Mouse (Mus musculus): ENCODE data around the gene Smim17. TPM values are rescaled to one million over a fixed set of nuclear protein-coding genes. Genes with fewer than 3 reads are reported as not detected.

The Smim17 gene
- polyA plus RNA-seq, 2 experiments: 0.42 TPM; not detected in 1

GRCm38 (mm10) chr7:6384011-6384410 lies 14.5 kb upstream of the Smim17 start:
- H3K9ac ChIP-seq (replicated peaks): no peak overlapping the region
- no peaks in the 10 kb centered on the region for H3K9me3 ChIP-seq (ENCODE audit: control insufficient read depth, low read length)
- no peak for DNase-seq (ENCODE audit: low read depth in 3 of 3, low spot score in 3 of 3)
- 17% methylated on average over 8 of the region's 8 CpGs for WGBS (ENCODE audit: insufficient replicate concordance)
- no peaks in the 10 kb centered on the region for H3K27me3 ChIP-seq (ENCODE audit: control insufficient read depth, insufficient read depth, low read length)
- no peaks in the 10 kb centered on the region for H3K36me3 ChIP-seq (replicated peaks; ENCODE audit: control insufficient read depth, insufficient read depth, low read depth)
- peaks cover 13 to 15% of the 10 kb centered on the region in 2 experiments for H3K4me1 ChIP-seq (replicated peaks; ENCODE audit: control insufficient read depth in 2 of 2, insufficient read depth in 2 of 2, low read length in 1 of 2)
- no peak for TF ChIP-seq CTCF (IDR thresholded peaks at IDR 0.05; ENCODE audit: low read depth)
- TF ChIP-seq EP300 (IDR thresholded peaks at IDR 0.05; ENCODE audit: low read depth): no peak
- H3K4me3 ChIP-seq (ENCODE audit: insufficient read depth in 1 of 2, low read depth in 2 of 2, low read length in 2 of 2): peak overlapping the region in 1 of 2 experiments; percentile 64; a peak in 1 of 4 replicates
- no peak for ATAC-seq (ENCODE audit: insufficient read depth)
- no peak overlapping the region for H3K27ac ChIP-seq
- peak overlapping the region; percentile 83; the same call in 1 of the 2 replicates for H3K4me2 ChIP-seq (ENCODE audit: low read depth)

- Histone ChIP-seq H3K27me3 (ENCODE audit: control insufficient read depth, insufficient read depth, low read length) (no peaks in the 10 kb centered on the region), H3K9me3 (ENCODE audit: control insufficient read depth, low read length) (no peaks in the 10 kb centered on the region), H3K36me3 (replicated peaks; ENCODE audit: control insufficient read depth, insufficient read depth, low read depth) (no peaks in the 10 kb centered on the region), H3K4me1 (replicated peaks; ENCODE audit: control insufficient read depth in 2 of 2, insufficient read depth in 2 of 2, low read length in 1 of 2) (peaks cover 13 to 14% of the 10 kb centered on the region in 2 experiments), H3K4me2 (ENCODE audit: low read depth) (no peak overlapping the region), H3K27ac (no peak overlapping the region), H3K9ac (replicated peaks) (no peak overlapping the region), H3K4me3 (ENCODE audit: insufficient read depth in 1 of 2, low read depth in 2 of 2, low read length in 2 of 2) (no peak overlapping the region)
- ATAC-seq (ENCODE audit: insufficient read depth) (no peak), DNase-seq (ENCODE audit: low read depth in 3 of 3, low spot score in 3 of 3) (no peak)
- no peak for TF ChIP-seq CTCF (IDR thresholded peaks at IDR 0.05; ENCODE audit: low read depth)
- TF ChIP-seq EP300 (IDR thresholded peaks at IDR 0.05; ENCODE audit: low read depth): no peak
- 82% methylated on average over 8 of the region's 8 CpGs for WGBS (ENCODE audit: insufficient replicate concordance)
Observed at GRCm38 (mm10) chr7:6386995-6387394, 11.5 kb upstream of the Smim17 start.

- no peaks in the 10 kb centered on the region for H3K36me3 ChIP-seq (replicated peaks; ENCODE audit: control insufficient read depth, insufficient read depth, low read depth)
- DNase-seq (ENCODE audit: low read depth in 3 of 3, low spot score in 3 of 3): no peak
- no peak for TF ChIP-seq CTCF (IDR thresholded peaks at IDR 0.05; ENCODE audit: low read depth)
- TF ChIP-seq EP300 (IDR thresholded peaks at IDR 0.05; ENCODE audit: low read depth): no peak
- H3K4me3 ChIP-seq (ENCODE audit: insufficient read depth in 1 of 2, low read depth in 2 of 2, low read length in 2 of 2): no peak overlapping the region
- ATAC-seq (ENCODE audit: insufficient read depth): no peak
- H3K4me1 ChIP-seq (replicated peaks; ENCODE audit: control insufficient read depth in 2 of 2, insufficient read depth in 2 of 2, low read length in 1 of 2): peaks cover under 1 to 1% of the 10 kb centered on the region in 2 experiments; a peak in 3 of 4 replicates
- H3K27me3 ChIP-seq (ENCODE audit: control insufficient read depth, insufficient read depth, low read length): no peaks in the 10 kb centered on the region
- 66% methylated on average over 5 of the region's 5 CpGs for WGBS (ENCODE audit: insufficient replicate concordance)
- H3K4me2 ChIP-seq (ENCODE audit: low read depth): no peak overlapping the region
- H3K27ac ChIP-seq: no peak overlapping the region
- H3K9ac ChIP-seq (replicated peaks): no peak overlapping the region
- H3K9me3 ChIP-seq (ENCODE audit: control insufficient read depth, low read length): no peaks in the 10 kb centered on the region
Observed at GRCm38 (mm10) chr7:6388971-6389370, 9.5 kb upstream of the Smim17 start.

- DNase-seq (ENCODE audit: low read depth in 3 of 3, low spot score in 3 of 3) (no peak), ATAC-seq (ENCODE audit: insufficient read depth) (no peak)
- no peaks in the 10 kb centered on the region for H3K9me3 ChIP-seq (ENCODE audit: control insufficient read depth, low read length)
- 42% methylated on average over 5 of the region's 5 CpGs for WGBS (ENCODE audit: insufficient replicate concordance)
- H3K4me2 ChIP-seq (ENCODE audit: low read depth): no peak overlapping the region
- no peak overlapping the region for H3K4me3 ChIP-seq (ENCODE audit: insufficient read depth in 1 of 2, low read depth in 2 of 2, low read length in 2 of 2)
- no peaks in the 10 kb centered on the region for H3K27me3 ChIP-seq (ENCODE audit: control insufficient read depth, insufficient read depth, low read length)
- no peaks in the 10 kb centered on the region for H3K36me3 ChIP-seq (replicated peaks; ENCODE audit: control insufficient read depth, insufficient read depth, low read depth)
- H3K27ac ChIP-seq: no peak overlapping the region
- TF ChIP-seq EP300 (IDR thresholded peaks at IDR 0.05; ENCODE audit: low read depth): no peak
- peak; percentile 27; the same call in 1 of the 2 replicates for TF ChIP-seq CTCF (IDR thresholded peaks at IDR 0.05; ENCODE audit: low read depth)
- no peak overlapping the region for H3K9ac ChIP-seq (replicated peaks)
- H3K4me1 ChIP-seq (replicated peaks; ENCODE audit: control insufficient read depth in 2 of 2, insufficient read depth in 2 of 2, low read length in 1 of 2): no peaks in the 10 kb centered on the region
Observed at GRCm38 (mm10) chr7:6389449-6389848, 9.1 kb upstream of the Smim17 start.

GRCm38 (mm10) chr7:6410043-6410442 lies 11.5 kb downstream of the Smim17 start, which contains the start of gene Gm20715:
Gene Gm20715 (plus strand): TSS chr7:6410277.
- H3K4me1 ChIP-seq (replicated peaks; ENCODE audit: control insufficient read depth in 2 of 2, insufficient read depth in 2 of 2, low read length in 1 of 2): no peaks in the 10 kb centered on the region
- no peak within 1 kb of the TSS for H3K4me3 ChIP-seq (ENCODE audit: insufficient read depth in 1 of 2, low read depth in 2 of 2, low read length in 2 of 2)
- H3K9me3 ChIP-seq (ENCODE audit: control insufficient read depth, low read length): no peaks in the 10 kb centered on the region
- no peaks in the 10 kb centered on the region for H3K36me3 ChIP-seq (replicated peaks; ENCODE audit: control insufficient read depth, insufficient read depth, low read depth)
- TF ChIP-seq CTCF (IDR thresholded peaks at IDR 0.05; ENCODE audit: low read depth): no peak
- peak; percentile 21; the same call in 1 of the 2 replicates for TF ChIP-seq EP300 (IDR thresholded peaks at IDR 0.05; ENCODE audit: low read depth)
- H3K9ac ChIP-seq (replicated peaks): no peak within 1 kb of the TSS
- H3K27me3 ChIP-seq (ENCODE audit: control insufficient read depth, insufficient read depth, low read length): no peaks in the 10 kb centered on the region
- H3K27ac ChIP-seq: no peak within 1 kb of the TSS
- H3K4me2 ChIP-seq (ENCODE audit: low read depth): no peak within 1 kb of the TSS
- peak; percentile 76 to 80 (median 78) for DNase-seq (ENCODE audit: low read depth in 3 of 3, low spot score in 3 of 3)
- ATAC-seq (ENCODE audit: insufficient read depth): peak; percentile 84
- WGBS (ENCODE audit: insufficient replicate concordance): 1% methylated on average over 17 of the region's 17 CpGs

Data from liver, embryonic 14.5 days (tissue).